Mouse (Mus musculus) layer of hippocampus, postnatal 14 days (tissue): Measurements from ENCODE around the gene Opa1. TPM values are rescaled to one million over a fixed set of nuclear protein-coding genes. Genes with fewer than 3 reads are reported as not detected.

Source experiments
- DNase-seq, 2 experiments: peaks; one replicate each; pipeline ENCODE4 v3.0.0; 2021 to 2022; ENCODE audit warnings: low spot score in 2 of 2, mixed read lengths in 1 of 2
- total RNA-seq, 2 experiments: library from RNA; stranded (reverse); gene quantifications; 2 replicates each; pipeline ENCODE4 v1.2.3; 2021

The Opa1 gene
- total RNA-seq, 2 experiments from 2014 or later: 105 to 109 TPM

- DNase-seq: no peak
These were observed 67.1 kb downstream of the Opa1 start for GRCm38 (mm10) chr16:29646202-29646601.

GRCm38 (mm10) chr16:29656187-29656825 lies 77.2 kb downstream of the Opa1 start:
- DNase-seq: no peak

- DNase-seq: no peak
These were observed 77.8 kb downstream of the Opa1 start for GRCm38 (mm10) chr16:29656901-29657300.

GRCm38 (mm10) chr16:29657650-29658548 lies 78.8 kb downstream of the Opa1 start:
- DNase-seq: peak; percentile 37 to 39

GRCm38 (mm10) chr16:29659101-29659810 lies 80.1 kb downstream of the Opa1 start:
- no peak for DNase-seq

GRCm38 (mm10) chr16:29663042-29663758 lies 84.1 kb downstream of the Opa1 start:
- no peak for DNase-seq

GRCm38 (mm10) chr16:29664392-29664791 lies 85.3 kb downstream of the Opa1 start:
- DNase-seq: no peak

- no peak for DNase-seq
These were observed 88.0 kb downstream of the Opa1 start for GRCm38 (mm10) chr16:29666991-29667701.

GRCm38 (mm10) chr16:29667702-29668061 lies 88.5 kb downstream of the Opa1 start:
- no peak for DNase-seq

- no peak for DNase-seq
These were observed 89.3 kb downstream of the Opa1 start for GRCm38 (mm10) chr16:29668451-29668850.

- DNase-seq: no peak
These were observed 91.7 kb downstream of the Opa1 start for GRCm38 (mm10) chr16:29670806-29671205.

GRCm38 (mm10) chr16:29673230-29673629 lies 94.1 kb downstream of the Opa1 start:
- DNase-seq: no peak

GRCm38 (mm10) chr16:29679607-29680006 lies 100.5 kb downstream of the Opa1 start:
- DNase-seq: no peak

GRCm38 (mm10) chr16:29680548-29681175 lies 101.5 kb downstream of the Opa1 start:
- DNase-seq: no peak

GRCm38 (mm10) chr16:29682555-29683431 lies 103.7 kb downstream of the Opa1 start:
- DNase-seq: no peak

GRCm38 (mm10) chr16:29683563-29683962 lies 104.4 kb downstream of the Opa1 start:
- DNase-seq: no peak

- DNase-seq: no peak
These were observed 105.0 kb downstream of the Opa1 start for GRCm38 (mm10) chr16:29684111-29684510.

GRCm38 (mm10) chr16:29684641-29685040 lies 105.5 kb downstream of the Opa1 start:
- no peak for DNase-seq

GRCm38 (mm10) chr16:29686141-29686540 lies 107.0 kb downstream of the Opa1 start:
- DNase-seq: no peak
